Mouse (Mus musculus): ENCODE measurements around the gene Sprr2a3. TPM values are rescaled to one million over a fixed set of nuclear protein-coding genes. Genes with fewer than 3 reads are reported as not detected.

Gene Sprr2a3
- polyA plus RNA-seq (2012; rRNA removed) = 0.12 TPM in 1 of 2 replicates, not detected in the other

GRCm38 (mm10) chr3:92285101-92285500, at the start of gene Sprr2a3:
Sprr2a3 (plus strand) TSS chr3:92285417.

GRCm38 (mm10) chr3:92316320-92316719, 31.1 kb downstream of the Sprr2a3 start, which contains the start of gene Sprr2b:
Sprr2b (plus strand) TSS chr3:92316620.

GRCm38 (mm10) chr3:92338840-92339239, 53.6 kb downstream of the Sprr2a3 start, which contains the start of gene Sprr2d:
Sprr2d (plus strand) TSS chr3:92339140.

Other genes with a start within 250 kb of the Sprr2a3 start
- 8.1 and 11.7 TPM in 2 replicates for gene Lor, start 202.3 kb upstream of the Sprr2a3 start, polyA plus RNA-seq (2012; rRNA removed)
- gene Prr9, start 161.5 kb upstream of the Sprr2a3 start, polyA plus RNA-seq (2012; rRNA removed) = not detected in 2 replicates
- gene Lelp1, start 142.7 kb upstream of the Sprr2a3 start, polyA plus RNA-seq (2012; rRNA removed) = not detected in 2 replicates
- gene Sprr2a1, start 69.6 kb upstream of the Sprr2a3 start, polyA plus RNA-seq (2012; rRNA removed) = not detected in 2 replicates
- gene Sprr2a2, start 69.5 kb upstream of the Sprr2a3 start, polyA plus RNA-seq (2012; rRNA removed) = 0.68 and 2.1 TPM in 2 replicates
- not detected in 2 replicates for gene Sprr2b, start 31.2 kb downstream of the Sprr2a3 start, polyA plus RNA-seq (2012; rRNA removed)
- 0.83 TPM in 1 of 2 replicates, not detected in the other for gene Sprr2d, start 53.7 kb downstream of the Sprr2a3 start, polyA plus RNA-seq (2012; rRNA removed)
- gene Sprr2e, start 66.7 kb downstream of the Sprr2a3 start, polyA plus RNA-seq (2012; rRNA removed) = not detected in 2 replicates
- not detected in 2 replicates for gene Sprr2f, start 79.8 kb downstream of the Sprr2a3 start, polyA plus RNA-seq (2012; rRNA removed)
- 0.88 TPM in 1 of 2 replicates, not detected in the other for gene Sprr2h, start 100.3 kb downstream of the Sprr2a3 start, polyA plus RNA-seq (2012; rRNA removed)
- 0.30 TPM in 1 of 2 replicates, not detected in the other for gene Sprr2i, start 122.6 kb downstream of the Sprr2a3 start, polyA plus RNA-seq (2012; rRNA removed)
- gene Sprr2j-ps, start 132.7 kb downstream of the Sprr2a3 start, polyA plus RNA-seq (2012; rRNA removed) = not detected in 2 replicates
- gene Gm9774, start 144.0 kb downstream of the Sprr2a3 start, polyA plus RNA-seq (2012; rRNA removed) = 3.7 and 6.2 TPM in 2 replicates
- gene Sprr2k, start 147.2 kb downstream of the Sprr2a3 start, polyA plus RNA-seq (2012; rRNA removed) = not detected in 2 replicates
- gene Sprr1b, start 153.4 kb downstream of the Sprr2a3 start, polyA plus RNA-seq (2012; rRNA removed) = not detected in 2 replicates
- not detected in 2 replicates for gene Sprr3, start 173.3 kb downstream of the Sprr2a3 start, polyA plus RNA-seq (2012; rRNA removed)
- gene Sprr1a, start 200.5 kb downstream of the Sprr2a3 start, polyA plus RNA-seq (2012; rRNA removed) = 0.07 and 0.25 TPM in 2 replicates
- not detected in 2 replicates for gene Sprr4, start 215.1 kb downstream of the Sprr2a3 start, polyA plus RNA-seq (2012; rRNA removed)
- gene 2310046K23Rik, start 249.1 kb downstream of the Sprr2a3 start, polyA plus RNA-seq (2012; rRNA removed) = not detected in 2 replicates